Mouse (Mus musculus) lung, adult 2 months (tissue): Measurements from ENCODE around the gene Cep152.

ENCODE experiments used
- CTCF ChIP-seq: fragments of 200-500 bp; IDR thresholded peaks from 2 replicates; pipeline ENCODE4 v1.5.1; 2011; ENCODE audit warnings: mild to moderate bottlenecking, low read length, control low read depth; ENCODE audit not compliant: insufficient read depth
- POLR2A ChIP-seq: fragments of 200-500 bp; IDR thresholded peaks from 2 replicates; pipeline ENCODE4 v1.6.1; 2011; ENCODE audit warnings: low read depth, mild to moderate bottlenecking, control low read depth, low read length, borderline replicate concordance; ENCODE audit errors: extremely low read depth

- TF ChIP-seq CTCF (no peak), POLR2A (no peak)
These were observed 25.1 kb upstream of the Cep152 start for GRCm38 (mm10) chr2:125650038-125650437.
